7 mouse cellular contexts compared by ENCODE assay signal in genomic region chr10:125538316-125538715, GRCm38 (mm10).
DNase-seq lines count a peak whose midpoint lies in the region; ATAC-seq and TF ChIP-seq lines count a peak whose summit lies in the region.

No protein-coding gene starts in this region.

- WGBS in kidney, adult 2 months, result 24% methylated on average over 1 of the region's 1 CpGs
- 38% methylated on average over 1 of the region's 1 CpGs for WGBS in kidney, embryonic 14.5 days
- 54% methylated on average over 1 of the region's 1 CpGs for WGBS in forebrain, embryonic 14.5 days

- peak; percentile 18; the same call in 1 of the 2 replicates for TF ChIP-seq CTCF in kidney, adult 2 months (conservative IDR thresholded peaks at IDR 0.05; ENCODE audit: insufficient read depth, insufficient read length, low read depth, low read length)

- ATAC-seq in kidney, embryonic 14.5 days (ENCODE audit: low FRiP score, low TSS enrichment), result no peak
- ATAC-seq in forebrain, embryonic 14.5 days, result peak; percentile 63; the same call in 1 of the 2 replicates
- peak; percentile 97 for ATAC-seq in megakaryocyte progenitor cell, adult 5-6 weeks (replicated peaks; ENCODE audit: poor library complexity)

- TF ChIP-seq POLR2A in kidney, adult 2 months (IDR thresholded peaks at IDR 0.05; ENCODE audit: low read depth, low read length), result no peak

- H3K27ac ChIP-seq in kidney, adult 2 months (ENCODE audit: insufficient read depth, low read depth, low read length), result no peak overlapping the region
- no peak overlapping the region for H3K27ac ChIP-seq in kidney, embryonic 14.5 days (ENCODE audit: low read depth, low read length)
- no peak overlapping the region for H3K27ac ChIP-seq in forebrain, embryonic 14.5 days (ENCODE audit: low read depth, low read length)

- no peaks in the 10 kb centered on the region for H3K4me1 ChIP-seq in kidney, adult 2 months (ENCODE audit: control insufficient read depth, insufficient read depth, low read length)
- no peaks in the 10 kb centered on the region for H3K4me1 ChIP-seq in kidney, embryonic 14.5 days (ENCODE audit: control insufficient read depth, insufficient read depth, low read length)
- H3K4me1 ChIP-seq in forebrain, embryonic 14.5 days (ENCODE audit: control insufficient read depth, insufficient read depth, low read length), result no peaks in the 10 kb centered on the region

- no peaks in the 10 kb centered on the region for H3K36me3 ChIP-seq in kidney, adult 2 months (ENCODE audit: control insufficient read depth, insufficient read depth, low read length)
- H3K36me3 ChIP-seq in kidney, embryonic 14.5 days (ENCODE audit: control insufficient read depth, insufficient read depth, low read length), result no peaks in the 10 kb centered on the region
- H3K36me3 ChIP-seq in forebrain, embryonic 14.5 days (ENCODE audit: control insufficient read depth, insufficient read depth, low read length), result no peaks in the 10 kb centered on the region

- H3K4me3 ChIP-seq in kidney, adult 2 months (ENCODE audit: insufficient read depth, low read depth, low read length), result no peak overlapping the region
- H3K4me3 ChIP-seq in kidney, embryonic 14.5 days (ENCODE audit: low read length), result no peak overlapping the region
- H3K4me3 ChIP-seq in forebrain, embryonic 14.5 days (ENCODE audit: low read depth, low read length), result no peak overlapping the region

- DNase-seq in kidney, adult 2 months, result peak; percentile 45
- DNase-seq in 416B (ENCODE audit: low read depth), result peak; percentile 17
- peak; percentile 25 for DNase-seq in Muller cell, postnatal 12 days (ENCODE audit: inconsistent ontology term)
- peak; percentile 78 for DNase-seq in forebrain, embryonic 14.5 days (ENCODE audit: low spot score)
- no peak for DNase-seq in T-cell, adult 2 months (ENCODE audit: low spot score)

- H3K9ac ChIP-seq in kidney, embryonic 14.5 days (ENCODE audit: low read depth, low read length), result no peak overlapping the region
- no peak overlapping the region for H3K9ac ChIP-seq in forebrain, embryonic 14.5 days (ENCODE audit: low read length)

- H3K4me2 ChIP-seq in kidney, embryonic 14.5 days (replicated peaks; ENCODE audit: low read depth, low read length), result no peak overlapping the region
- no peak overlapping the region for H3K4me2 ChIP-seq in forebrain, embryonic 14.5 days (ENCODE audit: low read length)

- no peaks in the 10 kb centered on the region for H3K9me3 ChIP-seq in kidney, embryonic 14.5 days (ENCODE audit: control insufficient read depth, low read length)
- no peaks in the 10 kb centered on the region for H3K9me3 ChIP-seq in forebrain, embryonic 14.5 days (replicated peaks; ENCODE audit: control insufficient read depth, low read length)

- H3K27me3 ChIP-seq in kidney, adult 2 months (replicated peaks; ENCODE audit: control insufficient read depth, insufficient read depth, low read length), result no peaks in the 10 kb centered on the region; the same call in 1 of the 2 replicates
- no peaks in the 10 kb centered on the region for H3K27me3 ChIP-seq in kidney, embryonic 14.5 days (ENCODE audit: control insufficient read depth, insufficient read depth, low read length)
- no peaks in the 10 kb centered on the region for H3K27me3 ChIP-seq in forebrain, embryonic 14.5 days (replicated peaks; ENCODE audit: control insufficient read depth, insufficient read depth, low read length)
